Mouse (Mus musculus) E14TG2a.4 (cell line): ENCODE measurements around the gene Atg13.

Experiments
- CTCF ChIP-seq: conservative IDR thresholded peaks from 2 replicates; pipeline ENCODE4 v1.5.1; 2014; ENCODE audit warnings: low read length
- NANOG ChIP-seq: IDR thresholded peaks from 2 replicates; pipeline ENCODE4 v1.6.1; 2014; ENCODE audit warnings: borderline replicate concordance, low read length, mixed read lengths
- POU5F1 ChIP-seq: IDR thresholded peaks from 2 replicates; pipeline ENCODE4 v1.6.1; 2014; ENCODE audit warnings: low read length, borderline replicate concordance

GRCm38 (mm10) chr2:91645811-91646210 lies 64.6 kb downstream of the Atg13 start:
- no peak for TF ChIP-seq CTCF
- TF ChIP-seq POU5F1, result no peak
- TF ChIP-seq NANOG, result no peak
